Mouse (Mus musculus): ENCODE measurements around the gene Mug1.
"Not testable (repeated sequence)": the region's sequence is repeated elsewhere in the genome, so short reads cannot be mapped to it uniquely, and the experiment has no call there.

The Mug1 gene

DNA sequence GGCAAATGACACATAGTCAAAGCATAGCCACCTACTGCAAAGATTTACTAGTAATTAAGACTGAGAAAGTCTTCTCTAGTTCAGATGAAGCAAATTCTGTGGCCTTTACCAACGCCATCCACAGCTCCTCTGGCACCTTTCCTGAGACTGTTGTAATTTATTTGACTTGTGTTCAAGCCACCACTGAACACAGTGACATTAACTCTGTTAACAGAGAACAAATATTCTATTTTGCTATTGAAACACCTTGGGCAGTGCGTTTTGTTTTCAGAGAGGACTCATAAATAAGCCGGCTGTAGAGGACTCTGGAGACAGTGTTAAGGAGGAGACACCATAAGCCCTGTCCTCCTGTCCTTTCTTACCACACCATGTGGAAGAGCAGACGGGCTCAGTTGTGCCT, at the start of gene Mug1:
Gene Mug1, plus strand, starts transcription at position 271 of the 400 bp plus-strand sequence.
- CTCF ChIA-PET = not testable (repeated sequence)

DNA sequence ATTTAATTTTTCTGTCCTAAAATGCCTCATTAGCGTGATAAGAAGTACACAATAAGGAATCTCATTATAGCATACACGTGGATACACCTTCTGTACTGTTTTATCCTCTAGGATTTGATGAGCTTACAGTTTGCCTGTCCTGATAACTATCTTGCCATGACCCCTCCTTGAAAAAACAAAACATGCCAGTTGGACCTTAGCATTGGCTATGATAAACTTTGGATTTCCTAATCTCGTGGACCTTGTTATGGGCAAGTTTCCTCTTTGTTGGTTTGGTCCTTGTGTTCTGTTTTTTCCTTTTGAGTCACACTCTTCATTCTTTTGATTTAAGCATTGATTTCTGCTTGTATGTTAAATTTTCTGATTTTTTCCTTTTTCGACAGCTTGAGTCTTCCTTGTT, 10.3 kb upstream of the Mug1 start:
- CTCF ChIA-PET = no interaction called here

DNA sequence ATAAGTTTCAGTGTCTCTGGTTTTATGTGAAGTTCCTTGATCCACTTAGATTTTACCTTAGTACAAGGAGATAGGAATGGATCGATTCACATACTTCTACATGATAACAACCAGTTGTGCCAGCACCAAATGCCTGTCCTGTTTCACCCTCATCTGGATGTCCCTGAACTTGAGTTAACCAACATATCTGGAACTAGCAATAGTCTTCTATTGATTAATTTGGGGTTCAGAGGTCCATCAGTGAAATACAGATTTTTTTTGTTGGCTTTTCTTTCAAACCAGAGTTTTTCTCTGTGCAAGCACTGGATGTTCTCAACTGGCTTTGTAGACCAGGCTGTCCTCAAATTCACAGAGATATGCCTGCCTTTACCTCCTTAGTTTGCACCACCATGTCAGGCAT, 2.0 kb upstream of the Mug1 start:
- CTCF ChIA-PET = no interaction called here

DNA sequence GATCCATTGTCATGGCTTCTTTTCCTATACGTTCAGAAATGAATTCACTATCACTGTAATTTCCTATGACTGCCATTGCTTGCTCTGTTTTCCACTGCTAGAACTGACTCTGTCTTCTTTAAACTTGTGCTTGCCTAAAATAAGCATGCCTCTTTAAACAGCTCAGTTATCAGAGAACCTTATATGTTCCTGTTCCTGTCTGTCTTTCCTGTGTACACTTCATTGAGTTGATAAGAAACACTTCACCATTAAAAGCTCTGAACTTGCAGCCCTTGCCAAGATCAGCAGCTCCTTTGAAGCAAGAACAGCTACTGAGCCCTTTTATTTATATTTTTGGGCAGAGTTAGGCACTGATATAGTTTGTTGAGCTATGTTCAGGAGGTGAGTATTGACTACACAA, 10.0 kb downstream of the Mug1 start:
- CTCF ChIA-PET = no interaction called here
